Mouse (Mus musculus): Measurements from ENCODE around the gene Irs2.

DNA sequence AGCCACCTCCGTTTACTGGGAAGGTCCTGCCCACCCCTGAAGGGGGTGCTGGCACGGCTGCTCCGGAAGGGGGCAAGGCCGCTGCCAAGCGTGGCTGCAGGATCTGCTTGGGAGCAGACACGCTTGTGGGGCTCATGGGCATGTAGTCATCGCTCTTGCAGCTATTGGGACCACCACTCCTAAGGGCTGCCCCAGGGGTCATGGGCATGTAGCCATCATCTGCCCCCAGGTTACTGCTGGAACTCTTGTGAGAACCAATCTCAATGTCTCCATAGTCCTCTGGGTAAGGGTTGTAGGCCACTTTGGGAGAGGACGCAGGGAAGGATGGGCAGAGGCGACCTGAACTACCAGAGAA is 2.0 kb downstream of the Irs2 start:
- TF ChIP-seq TAL1 (IDR thresholded peaks at IDR 0.05; ENCODE audit: low read length) (no peak), GATA1 (IDR thresholded peaks at IDR 0.05; ENCODE audit: low read length) (no peak)
